Mouse (Mus musculus) cortical plate, adult 2 months (tissue): ENCODE data around the gene Mvk.

Experiments used
- CTCF ChIP-seq: fragments of 200-500 bp; IDR thresholded peaks from 2 replicates; pipeline ENCODE4 v1.5.1; 2011; ENCODE audit warnings: mild to moderate bottlenecking, control low read depth, low read length; ENCODE audit not compliant: insufficient read depth; ENCODE audit errors: extremely low read depth
- POLR2A ChIP-seq: fragments of 200-500 bp; IDR thresholded peaks from 2 replicates; pipeline ENCODE4 v1.6.1; 2011; ENCODE audit warnings: mild to moderate bottlenecking, low read length, control low read depth; ENCODE audit not compliant: insufficient read depth; ENCODE audit errors: extremely low read depth

DNA sequence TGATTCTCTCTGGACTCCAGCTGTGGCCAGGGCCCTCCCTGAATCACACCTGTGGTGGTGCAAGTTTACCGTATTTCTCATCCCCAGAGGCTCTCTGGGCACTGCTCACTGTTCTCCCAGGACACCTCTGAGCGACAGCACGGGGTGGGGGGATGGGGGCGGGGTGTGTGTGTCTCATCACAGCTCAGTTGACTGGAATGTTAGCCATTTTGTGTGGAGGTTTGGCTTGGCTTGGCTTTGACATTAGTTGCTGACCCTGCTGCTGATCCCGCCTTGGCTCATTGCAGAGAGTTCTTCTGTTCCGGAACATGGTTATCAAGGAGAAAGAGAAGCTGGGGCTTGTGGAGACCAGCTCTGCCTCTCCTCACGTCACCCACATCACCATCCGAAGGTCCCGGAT is 36.3 kb upstream of the Mvk start:
- no peak for TF ChIP-seq POLR2A
- no peak for TF ChIP-seq CTCF
